Mouse (Mus musculus) myocyte (in vitro differentiated cells): Measurements from ENCODE around the gene Dram2. TPM values are rescaled to one million over a fixed set of nuclear protein-coding genes. Genes with fewer than 3 reads are reported as not detected.

Experiments
- H3K27me3 ChIP-seq: one replicate; pipeline ENCODE4 v1.6.1; 2011; ENCODE audit not compliant: control insufficient read depth, insufficient read depth, insufficient read length
- H3K36me3 ChIP-seq: one replicate; pipeline ENCODE4 v1.6.1; 2011; ENCODE audit not compliant: control insufficient read depth, insufficient read depth
- H3K4me2 ChIP-seq: one replicate; pipeline ENCODE4 v1.6.1; 2011; ENCODE audit warnings: low read depth, control low read depth
- H3K4me3 ChIP-seq: one replicate; pipeline ENCODE4 v1.5.1; 2011; ENCODE audit warnings: mild to moderate bottlenecking, control low read depth, moderate library complexity
- H3K79me2 ChIP-seq: one replicate; pipeline ENCODE4 v1.6.1; 2011; ENCODE audit not compliant: control insufficient read depth, insufficient read depth
- H3ac ChIP-seq: one replicate; pipeline ENCODE4 v1.6.1; 2011; ENCODE audit not compliant: control insufficient read depth, insufficient read length
- CEBPB ChIP-seq: IDR thresholded peaks from 2 replicates; pipeline ENCODE4 v1.6.1; 2011; ENCODE audit warnings: mild to moderate bottlenecking, moderate library complexity; ENCODE audit not compliant: poor library complexity, insufficient read depth, severe bottlenecking
- E2F4 ChIP-seq: IDR thresholded peaks from one replicate; pipeline ENCODE4 v1.6.1; 2011; ENCODE audit warnings: mild to moderate bottlenecking, control low read depth, moderate library complexity; ENCODE audit not compliant: insufficient read depth
- MAX ChIP-seq: IDR thresholded peaks from one replicate; pipeline ENCODE4 v1.6.1; 2011; ENCODE audit warnings: low read depth, mild to moderate bottlenecking, control low read depth
- MYOD1 ChIP-seq, 3 experiments: IDR thresholded peaks; one replicate each; pipeline ENCODE4 v1.6.1; 2011; ENCODE audit warnings: control low read depth in 2 of 3, low read depth in 2 of 3, mild to moderate bottlenecking in 2 of 3, moderate library complexity in 1 of 3; ENCODE audit not compliant: insufficient read length in 2 of 3, control insufficient read depth in 1 of 3
- MYOG ChIP-seq, 3 experiments: IDR thresholded peaks; one replicate each; pipeline ENCODE4 v1.6.1; 2011; ENCODE audit warnings: control low read depth in 2 of 3, low read depth in 2 of 3, mild to moderate bottlenecking in 2 of 3; ENCODE audit not compliant: insufficient read length in 2 of 3, control insufficient read depth in 1 of 3, insufficient read depth in 1 of 3
- POLR2A ChIP-seq: IDR thresholded peaks from one replicate; pipeline ENCODE4 v1.6.1; 2011; ENCODE audit warnings: low read depth, mild to moderate bottlenecking, control low read depth, moderate library complexity; ENCODE audit not compliant: insufficient read length
- POLR2AphosphoS2 ChIP-seq: IDR thresholded peaks from one replicate; pipeline ENCODE4 v1.6.1; 2011; ENCODE audit warnings: low read depth, control low read depth; ENCODE audit not compliant: insufficient read length
- REST ChIP-seq: IDR thresholded peaks from one replicate; pipeline ENCODE4 v1.6.1; 2011; ENCODE audit warnings: mild to moderate bottlenecking, control low read depth, moderate library complexity; ENCODE audit not compliant: insufficient read depth, insufficient read length
- SRF ChIP-seq: IDR thresholded peaks from one replicate; pipeline ENCODE4 v1.6.1; 2011; ENCODE audit warnings: low read depth; ENCODE audit not compliant: control insufficient read depth, insufficient read length
- TCF12 ChIP-seq: IDR thresholded peaks from one replicate; pipeline ENCODE4 v1.6.1; 2011; ENCODE audit warnings: mild to moderate bottlenecking, control low read depth; ENCODE audit not compliant: poor library complexity, insufficient read depth, severe bottlenecking
- TCF3 ChIP-seq: IDR thresholded peaks from one replicate; pipeline ENCODE4 v1.6.1; 2011; ENCODE audit warnings: low read depth, control low read depth; ENCODE audit not compliant: insufficient read length
- USF1 ChIP-seq: IDR thresholded peaks from one replicate; pipeline ENCODE4 v1.6.1; 2011; ENCODE audit warnings: low read depth, mild to moderate bottlenecking, control low read depth, moderate library complexity
- polyA plus RNA-seq: library from polyadenylated mRNA; unstranded; fragments of >200 nt; fragmentation: generic; extraction: Trizol; gene quantifications from one replicate; pipeline ENCODE4 v1.2.1, GENCODE M21; 2012; ENCODE audit warnings: missing spikeins

Gene Dram2
- polyA plus RNA-seq, 1 experiment = 47.3 TPM

- Histone ChIP-seq H3K27me3 (no peaks in the 10 kb centered on the region), H3K79me2 (no peaks in the 10 kb centered on the region), H3K4me2 (no peak overlapping the region), H3K36me3 (peaks cover 10% of the 10 kb centered on the region), H3ac (no peak overlapping the region), H3K4me3 (no peak overlapping the region)
- TF ChIP-seq TCF3 (no peak), SRF (no peak), CEBPB (no peak), MYOG (IDR thresholded peaks at IDR 0.05; ENCODE audit: control insufficient read depth in 1 of 3, insufficient read depth in 1 of 3, insufficient read length in 2 of 3, low read depth in 2 of 3) (no peak), REST (no peak), MAX (no peak), E2F4 (no peak), TCF12 (no peak), USF1 (no peak)
Measured at GRCm38 (mm10) chr3:106515016-106515415, 32.6 kb upstream of the Dram2 start.

DNA sequence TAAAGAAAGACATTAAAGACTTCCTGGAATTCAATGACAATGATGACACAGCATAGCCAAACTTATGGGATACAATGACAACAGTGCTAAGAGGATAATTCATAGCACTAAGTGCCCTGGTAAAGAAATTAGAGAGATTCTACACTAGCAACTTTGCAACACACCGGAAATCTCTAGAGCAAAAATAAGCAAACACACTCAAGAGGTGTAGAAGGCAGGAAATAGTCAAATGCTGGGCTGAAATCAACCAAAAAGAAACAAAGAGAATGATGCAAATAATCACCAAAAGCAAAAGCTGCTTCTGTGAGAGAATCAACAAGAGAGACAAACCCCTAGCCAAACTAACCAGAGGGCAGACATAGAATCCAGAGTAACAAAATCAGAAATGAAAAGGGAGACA lies 24.9 kb upstream of the Dram2 start:
- no peak overlapping the region for H3K4me3 ChIP-seq
- no peak overlapping the region for H3K4me2 ChIP-seq
- H3ac ChIP-seq = no peak overlapping the region
- TF ChIP-seq TCF3 = no peak
- no peak for TF ChIP-seq CEBPB
- no peak for TF ChIP-seq MAX
- TF ChIP-seq MYOD1 (IDR thresholded peaks at IDR 0.05; ENCODE audit: control insufficient read depth in 1 of 3, insufficient read length in 2 of 3, low read depth in 2 of 3) = no peak
- TF ChIP-seq E2F4 = no peak
- TF ChIP-seq SRF = no peak
- no peak for TF ChIP-seq REST
- no peak for TF ChIP-seq USF1
- no peak for TF ChIP-seq POLR2A
- no peak for TF ChIP-seq MYOG (IDR thresholded peaks at IDR 0.05; ENCODE audit: control insufficient read depth in 1 of 3, insufficient read depth in 1 of 3, insufficient read length in 2 of 3, low read depth in 2 of 3)
- no peak for TF ChIP-seq POLR2AphosphoS2
- TF ChIP-seq TCF12 = no peak
- peaks cover 6% of the 10 kb centered on the region for H3K79me2 ChIP-seq
- no peaks in the 10 kb centered on the region for H3K27me3 ChIP-seq
- peaks cover 12% of the 10 kb centered on the region for H3K36me3 ChIP-seq

GRCm38 (mm10) chr3:106526411-106526810 lies 21.2 kb upstream of the Dram2 start:
- Histone ChIP-seq H3K79me2 (peaks cover 6% of the 10 kb centered on the region), H3K36me3 (peaks cover 5% of the 10 kb centered on the region), H3K4me3 (no peak overlapping the region), H3K27me3 (no peaks in the 10 kb centered on the region), H3ac (no peak overlapping the region), H3K4me2 (no peak overlapping the region)
- TF ChIP-seq TCF12 = no peak
- no peak for TF ChIP-seq TCF3
- TF ChIP-seq USF1 = no peak
- no peak for TF ChIP-seq MAX
- TF ChIP-seq POLR2AphosphoS2 = no peak
- TF ChIP-seq CEBPB = no peak
- TF ChIP-seq SRF = no peak
- no peak for TF ChIP-seq MYOD1 (IDR thresholded peaks at IDR 0.05; ENCODE audit: control insufficient read depth in 1 of 3, insufficient read length in 2 of 3, low read depth in 2 of 3)
- TF ChIP-seq MYOG (IDR thresholded peaks at IDR 0.05; ENCODE audit: control insufficient read depth in 1 of 3, insufficient read depth in 1 of 3, insufficient read length in 2 of 3, low read depth in 2 of 3) = no peak
- no peak for TF ChIP-seq E2F4
- no peak for TF ChIP-seq POLR2A
- TF ChIP-seq REST = no peak

DNA sequence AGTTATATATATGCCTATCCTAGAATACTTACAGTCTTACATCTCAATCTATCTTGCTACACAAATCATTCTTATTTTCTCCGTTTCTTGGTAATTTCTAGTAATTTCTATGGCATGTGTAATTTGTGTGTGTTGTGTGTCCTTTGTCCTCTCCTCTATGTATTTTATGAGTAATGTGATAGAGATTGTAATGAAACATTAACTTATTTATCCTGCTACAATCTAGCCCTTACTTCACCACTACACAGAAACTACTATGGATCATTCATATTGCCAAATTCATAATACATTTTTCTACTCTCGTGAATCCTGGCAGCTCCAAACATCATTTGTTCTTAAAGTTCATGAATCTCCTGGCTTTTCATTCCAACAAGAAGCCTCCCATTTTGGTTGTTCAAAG lies 19.6 kb upstream of the Dram2 start:
- H3K4me3 ChIP-seq = no peak overlapping the region
- H3K4me2 ChIP-seq = no peak overlapping the region
- H3K36me3 ChIP-seq = peaks cover 9% of the 10 kb centered on the region
- no peaks in the 10 kb centered on the region for H3K27me3 ChIP-seq
- no peaks in the 10 kb centered on the region for H3K79me2 ChIP-seq
- H3ac ChIP-seq = no peak overlapping the region
- TF ChIP-seq SRF (no peak), TCF12 (no peak), MYOD1 (IDR thresholded peaks at IDR 0.05; ENCODE audit: control insufficient read depth in 1 of 3, insufficient read length in 2 of 3, low read depth in 2 of 3) (no peak), CEBPB (no peak), USF1 (no peak), MYOG (IDR thresholded peaks at IDR 0.05; ENCODE audit: control insufficient read depth in 1 of 3, insufficient read depth in 1 of 3, insufficient read length in 2 of 3, low read depth in 2 of 3) (no peak), E2F4 (no peak)

DNA sequence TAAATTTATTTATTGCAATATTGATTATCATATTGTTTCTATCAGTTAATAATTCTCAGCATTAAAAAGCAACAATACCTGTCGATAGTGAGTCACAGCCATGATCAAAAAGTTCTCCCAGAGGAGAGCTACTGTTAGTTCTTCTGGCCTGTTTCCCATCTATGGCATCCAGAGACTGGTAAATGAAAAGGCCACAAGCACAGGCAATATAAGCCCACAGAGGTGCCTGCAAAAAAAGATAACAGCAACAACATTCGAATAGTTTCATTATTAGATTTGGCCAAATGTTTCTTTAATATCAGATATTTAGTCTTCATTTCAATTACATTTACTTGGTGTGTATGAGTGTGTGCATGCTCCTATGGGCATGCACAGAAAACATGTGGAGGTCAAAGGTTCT lies 14.3 kb upstream of the Dram2 start:
- Histone ChIP-seq H3K27me3 (no peaks in the 10 kb centered on the region), H3ac (no peak overlapping the region), H3K4me3 (no peak overlapping the region), H3K36me3 (peaks cover 37% of the 10 kb centered on the region), H3K4me2 (no peak overlapping the region), H3K79me2 (peaks cover 1% of the 10 kb centered on the region)
- TF ChIP-seq REST (no peak), USF1 (no peak), TCF3 (no peak), POLR2AphosphoS2 (no peak), E2F4 (no peak), CEBPB (no peak), MYOD1 (IDR thresholded peaks at IDR 0.05; ENCODE audit: control insufficient read depth in 1 of 3, insufficient read length in 2 of 3, low read depth in 2 of 3) (no peak), POLR2A (no peak), MAX (no peak), TCF12 (no peak), SRF (no peak), MYOG (IDR thresholded peaks at IDR 0.05; ENCODE audit: control insufficient read depth in 1 of 3, insufficient read depth in 1 of 3, insufficient read length in 2 of 3, low read depth in 2 of 3) (no peak)
